Mouse (Mus musculus): ENCODE measurements at regions not wholly inside any gene's neighbourhood (a gene's known extent, or its start where the extent isn't known, plus 50 kb on each side); places are given as distances from the start of the nearest gene placed in this dataset.
A peak's percentile ranks its signal among the peaks of the same experiment; 100 is the strongest.

DNA sequence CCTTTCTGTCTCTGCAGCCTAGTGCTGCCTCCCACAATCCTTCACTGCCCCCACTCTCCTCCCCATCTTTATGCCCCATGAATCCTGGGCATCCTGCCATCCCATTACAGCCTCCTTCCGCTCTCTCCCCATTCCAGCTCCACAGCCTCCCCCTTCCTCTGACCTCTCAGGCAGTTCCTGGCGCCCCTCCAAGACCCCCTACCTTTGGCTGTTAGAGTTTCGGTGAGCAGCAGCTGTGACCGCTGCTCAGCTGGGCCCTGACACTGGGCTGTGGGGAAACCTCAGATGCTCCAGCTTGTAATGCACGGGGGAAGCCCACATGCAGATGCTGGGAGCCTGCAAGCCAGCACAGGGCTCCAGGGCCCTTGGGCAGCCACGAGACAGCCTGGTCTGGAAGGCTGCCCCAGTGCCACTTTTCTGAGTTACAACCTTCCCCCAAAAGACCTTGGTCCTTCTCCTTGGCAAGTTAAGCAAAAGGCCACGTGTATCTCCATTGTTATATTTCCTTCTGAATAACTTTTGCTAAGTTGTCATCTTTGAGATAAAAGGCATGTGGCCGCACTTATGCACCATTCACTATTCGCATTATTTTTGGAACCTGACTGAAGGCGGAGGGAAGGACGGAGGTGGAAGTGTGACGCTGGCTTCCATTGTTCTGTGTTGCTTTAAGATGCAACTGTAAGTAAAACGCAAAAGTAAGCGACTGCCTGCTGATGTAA lies 330.6 kb upstream of the Mki67 start:
- DNase-seq (ENCODE audit: low spot score in 2 of 2) = peak; percentile 54 to 83

DNA sequence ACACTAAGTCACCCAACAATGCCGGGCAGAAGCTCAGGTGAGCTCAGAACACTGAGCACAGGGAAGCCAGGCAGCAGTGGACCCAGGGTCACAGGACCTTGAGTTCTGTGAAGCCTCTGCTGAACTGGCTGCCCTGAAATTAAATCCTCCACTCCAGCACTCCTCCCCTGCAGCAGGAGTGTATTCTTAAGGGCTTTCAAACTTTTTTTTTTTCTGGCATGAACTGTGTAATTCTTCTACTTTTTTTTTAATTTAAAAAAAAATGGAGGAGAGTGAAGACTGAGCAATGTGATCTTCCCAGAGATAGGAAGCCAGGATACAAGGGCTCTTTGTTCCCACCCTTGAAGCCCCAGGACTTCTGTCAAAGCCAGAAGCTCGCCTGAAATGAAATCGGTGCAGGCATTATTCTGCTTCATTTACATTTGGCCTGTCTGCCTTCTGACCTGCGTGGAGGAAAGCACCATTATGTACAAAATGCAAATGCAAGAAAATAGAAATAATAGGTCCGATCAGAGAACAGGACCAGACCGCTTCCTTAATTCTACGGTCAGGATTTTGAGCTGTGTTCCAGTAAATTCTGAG lies 331.3 kb upstream of the Mki67 start:
- DNase-seq (ENCODE audit: low spot score in 2 of 2) = no peak

GRCm38 (mm10) chr7:136048925-136049586 lies 332.9 kb upstream of the Mki67 start:
- DNase-seq (ENCODE audit: low spot score in 2 of 2) = peak in 1 of 2 experiments; percentile 34

DNA sequence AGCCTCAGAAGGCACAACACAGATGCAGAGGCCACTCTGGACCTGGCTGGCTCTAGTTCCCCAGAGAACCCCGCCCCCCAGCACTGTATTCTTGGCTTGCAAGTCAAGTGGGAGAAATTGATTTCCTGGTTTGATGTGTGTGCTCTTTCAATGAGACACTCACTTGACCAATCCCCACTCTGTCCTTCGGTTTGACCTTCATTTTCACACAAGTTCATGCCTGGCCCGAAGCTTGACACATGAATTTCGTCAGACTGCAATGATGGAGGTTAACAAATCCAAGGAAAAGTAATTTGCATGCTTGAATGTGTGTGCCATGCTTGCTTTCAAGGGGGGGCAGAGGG lies 333.4 kb upstream of the Mki67 start:
- DNase-seq (ENCODE audit: low spot score in 2 of 2) = peak in 1 of 2 experiments; percentile 46

- no peak for DNase-seq (ENCODE audit: low spot score in 2 of 2)
These were observed 334.0 kb upstream of the Mki67 start for GRCm38 (mm10) chr7:136050116-136050515.

DNA sequence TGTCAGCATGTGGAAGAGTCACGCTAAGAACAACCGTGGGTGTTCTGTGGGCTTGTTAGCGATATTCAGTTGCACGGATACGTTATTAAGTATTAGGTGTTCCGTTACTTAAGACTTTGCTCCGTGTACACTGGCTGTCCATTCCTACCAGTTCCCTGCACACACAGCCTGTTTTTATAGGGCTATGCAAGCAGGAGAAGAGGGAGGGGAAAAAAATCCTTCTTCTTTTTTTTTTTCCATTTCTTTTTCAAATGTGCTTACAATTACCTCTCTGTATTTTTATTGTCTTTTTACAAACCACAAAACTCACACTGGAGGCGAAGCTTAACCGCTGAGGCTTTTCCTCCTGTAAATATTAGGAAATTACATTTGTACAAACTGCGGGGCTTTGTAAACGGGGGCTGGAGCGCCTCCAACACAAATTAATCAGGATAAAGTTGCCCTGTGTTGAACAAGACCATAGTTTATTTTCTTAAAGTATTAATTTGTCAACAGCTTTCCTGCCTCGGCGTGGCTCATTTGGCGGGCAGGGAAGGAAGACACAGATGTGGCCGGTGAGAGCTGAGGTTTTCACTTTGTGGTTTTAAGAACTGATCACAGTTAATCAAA lies 340.8 kb upstream of the Mki67 start:
- no peak for DNase-seq (ENCODE audit: low spot score in 2 of 2)

- DNase-seq (ENCODE audit: low spot score in 2 of 2) = no peak
These were observed 342.2 kb upstream of the Mki67 start for GRCm38 (mm10) chr7:136058319-136058718.

DNA sequence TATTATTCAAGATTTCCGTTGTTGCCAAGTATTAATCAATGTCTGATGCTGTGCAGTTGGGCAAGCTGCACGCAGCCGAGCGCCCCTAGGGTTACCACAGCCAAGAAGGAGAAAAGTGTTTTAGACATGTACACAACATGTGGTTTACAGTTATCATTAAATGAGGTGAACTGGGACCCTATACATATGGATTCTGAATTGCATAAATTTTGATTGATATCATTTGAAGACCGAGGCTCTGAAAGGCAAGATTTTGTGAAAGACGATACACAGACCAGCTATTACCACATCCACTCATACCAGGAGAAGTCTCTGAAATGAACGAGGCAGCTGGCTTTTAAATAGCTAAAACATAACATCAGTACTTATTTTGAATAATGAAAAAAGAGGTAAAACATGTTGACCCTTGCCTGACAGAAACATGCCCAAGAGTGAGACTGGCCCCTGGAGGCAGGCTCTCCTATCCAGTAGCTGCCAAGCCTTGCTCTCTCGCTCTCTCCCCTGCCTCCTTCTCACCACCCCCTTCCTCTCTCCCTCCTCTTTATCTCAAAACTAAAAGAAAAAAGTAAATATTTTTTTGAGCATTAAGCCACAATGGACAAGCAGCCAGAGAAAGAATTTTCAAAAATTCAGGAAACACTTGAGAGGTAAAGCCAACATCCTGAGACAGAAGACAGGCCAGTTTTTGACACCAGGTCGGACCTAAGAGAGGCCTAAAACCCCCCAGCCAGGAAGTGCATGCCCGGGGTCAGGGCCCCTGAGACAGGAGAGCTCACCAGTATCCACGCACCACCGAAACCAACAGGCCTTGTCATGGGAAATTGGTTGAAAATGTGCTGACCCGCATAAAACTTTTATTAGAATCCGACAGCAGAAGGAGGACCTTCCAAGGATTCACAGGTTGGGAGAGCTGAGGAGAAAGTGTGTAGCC lies 342.9 kb upstream of the Mki67 start:
- no peak for DNase-seq (ENCODE audit: low spot score in 2 of 2)

DNA sequence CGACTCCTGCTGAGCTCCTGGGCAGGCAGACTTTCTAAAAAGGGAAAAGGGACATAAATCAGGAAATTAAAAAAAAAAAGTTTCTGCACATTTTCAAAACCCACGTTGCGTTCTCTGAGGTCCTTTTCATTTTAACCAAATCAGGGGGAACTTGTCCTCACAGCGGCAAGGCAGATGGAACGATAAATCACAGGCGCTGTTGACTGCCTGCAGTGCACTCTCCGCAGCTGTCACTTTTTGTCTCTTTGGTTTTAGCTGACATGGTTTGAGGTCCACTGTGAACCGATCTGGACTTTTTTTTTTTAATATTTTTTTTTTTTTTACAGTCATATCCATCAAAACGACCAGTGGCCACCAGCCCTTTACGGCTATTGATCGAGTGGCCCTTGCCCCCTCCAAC lies 343.7 kb upstream of the Mki67 start:
- DNase-seq (ENCODE audit: low spot score in 2 of 2) = no peak

GRCm38 (mm10) chr7:136060339-136061073 lies 344.3 kb upstream of the Mki67 start:
- DNase-seq (ENCODE audit: low spot score in 2 of 2) = peak in 1 of 2 experiments; percentile 60

DNA sequence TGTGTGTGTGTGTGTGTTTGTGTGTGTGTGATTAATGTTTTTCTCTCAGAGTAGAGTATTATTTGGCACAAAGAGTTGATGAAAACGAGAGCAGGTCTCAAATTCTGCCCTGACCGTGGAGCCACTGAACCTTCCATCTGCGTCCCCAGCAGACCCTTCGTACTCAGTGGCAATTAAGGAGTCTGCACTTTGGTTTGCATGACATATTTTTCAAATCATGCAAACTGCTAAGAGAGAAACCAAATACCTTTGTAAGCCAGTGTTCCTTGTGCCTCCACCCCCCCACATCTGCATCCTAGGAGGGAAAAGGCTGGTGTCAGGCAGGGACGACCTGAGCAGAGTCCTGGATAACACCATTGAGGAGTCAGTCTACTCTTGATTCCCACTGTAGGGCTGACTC lies 346.5 kb upstream of the Mki67 start:
- no peak for DNase-seq (ENCODE audit: low spot score in 2 of 2)

DNA sequence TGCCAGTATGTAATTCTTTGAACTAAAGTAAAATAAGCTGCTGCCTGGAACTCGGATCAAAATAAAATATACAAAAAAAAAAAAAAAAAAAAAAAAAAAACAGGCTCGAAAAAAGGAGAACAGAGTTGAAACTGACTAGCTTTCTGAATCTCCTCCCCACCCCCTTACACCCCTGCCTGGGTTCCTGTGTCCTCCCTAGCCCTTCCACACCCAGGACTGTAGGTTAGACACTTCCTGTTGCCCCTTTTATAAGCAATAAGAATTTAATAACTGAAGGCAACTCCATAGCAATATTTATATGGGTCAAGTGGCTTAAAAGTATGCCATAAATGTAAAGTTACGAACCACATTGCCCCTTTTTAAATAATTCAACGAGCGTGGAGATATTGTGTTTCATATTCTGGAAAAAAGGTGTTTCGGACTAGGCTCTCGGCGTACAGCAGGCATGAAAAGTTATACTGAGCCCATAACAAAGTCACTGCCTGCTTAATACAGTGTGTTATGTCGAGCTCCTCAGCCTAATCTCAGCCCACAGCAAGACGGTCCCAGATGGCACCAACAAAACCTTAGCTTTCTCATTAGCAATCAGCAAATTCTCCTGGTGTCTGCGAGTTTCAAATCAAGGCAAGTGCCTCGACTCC lies 349.0 kb upstream of the Mki67 start:
- no peak for DNase-seq (ENCODE audit: low spot score in 2 of 2)

GRCm38 (mm10) chr7:136065679-136066055 lies 349.5 kb upstream of the Mki67 start:
- DNase-seq (ENCODE audit: low spot score in 2 of 2) = no peak

GRCm38 (mm10) chr7:136070881-136071280 lies 354.7 kb upstream of the Mki67 start:
- peak in 1 of 2 experiments; percentile 41 for DNase-seq (ENCODE audit: low spot score in 2 of 2)

DNA sequence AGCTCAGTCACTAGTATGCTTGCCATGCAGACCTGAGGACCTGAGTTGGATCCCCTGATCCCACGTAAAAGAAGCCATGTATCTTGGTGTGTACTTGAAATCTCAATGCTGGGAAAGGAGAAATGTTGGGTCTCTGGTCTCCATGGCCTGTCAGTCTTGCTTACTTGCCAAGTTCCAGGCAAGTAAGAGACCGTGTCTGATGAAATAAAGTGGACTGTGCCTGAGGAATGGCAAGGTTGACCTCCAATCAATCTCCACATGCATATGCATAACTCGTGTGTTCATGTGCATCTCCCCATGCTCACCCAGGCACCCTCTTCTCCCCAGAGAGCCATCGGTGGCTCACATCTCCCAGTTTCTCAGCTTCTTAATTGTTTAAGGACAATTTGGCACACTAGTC lies 355.2 kb upstream of the Mki67 start:
- no peak for DNase-seq (ENCODE audit: low spot score in 2 of 2)

- DNase-seq (ENCODE audit: low spot score in 2 of 2) = no peak
These were observed 357.2 kb upstream of the Mki67 start for GRCm38 (mm10) chr7:136073265-136073799.

DNA sequence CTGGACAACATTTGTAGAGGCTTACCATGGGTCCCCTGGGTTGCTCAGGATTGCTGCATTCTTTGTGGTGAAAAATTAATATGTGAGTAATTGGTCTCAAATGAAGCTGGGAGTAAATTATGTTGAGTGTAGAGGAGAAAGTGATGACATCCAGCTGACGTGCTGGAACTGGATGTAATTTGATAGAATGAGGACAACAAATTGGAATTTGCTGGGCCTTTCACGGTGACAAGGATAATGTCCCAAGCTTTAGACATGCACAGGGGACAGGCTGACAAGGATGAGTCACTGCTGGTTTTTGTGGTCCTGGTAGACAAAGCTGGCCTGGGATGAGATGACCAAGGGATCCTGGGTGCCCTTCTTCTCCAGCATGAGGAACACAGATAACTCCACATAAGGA lies 357.9 kb upstream of the Mki67 start:
- no peak for DNase-seq (ENCODE audit: low spot score in 2 of 2)

DNA sequence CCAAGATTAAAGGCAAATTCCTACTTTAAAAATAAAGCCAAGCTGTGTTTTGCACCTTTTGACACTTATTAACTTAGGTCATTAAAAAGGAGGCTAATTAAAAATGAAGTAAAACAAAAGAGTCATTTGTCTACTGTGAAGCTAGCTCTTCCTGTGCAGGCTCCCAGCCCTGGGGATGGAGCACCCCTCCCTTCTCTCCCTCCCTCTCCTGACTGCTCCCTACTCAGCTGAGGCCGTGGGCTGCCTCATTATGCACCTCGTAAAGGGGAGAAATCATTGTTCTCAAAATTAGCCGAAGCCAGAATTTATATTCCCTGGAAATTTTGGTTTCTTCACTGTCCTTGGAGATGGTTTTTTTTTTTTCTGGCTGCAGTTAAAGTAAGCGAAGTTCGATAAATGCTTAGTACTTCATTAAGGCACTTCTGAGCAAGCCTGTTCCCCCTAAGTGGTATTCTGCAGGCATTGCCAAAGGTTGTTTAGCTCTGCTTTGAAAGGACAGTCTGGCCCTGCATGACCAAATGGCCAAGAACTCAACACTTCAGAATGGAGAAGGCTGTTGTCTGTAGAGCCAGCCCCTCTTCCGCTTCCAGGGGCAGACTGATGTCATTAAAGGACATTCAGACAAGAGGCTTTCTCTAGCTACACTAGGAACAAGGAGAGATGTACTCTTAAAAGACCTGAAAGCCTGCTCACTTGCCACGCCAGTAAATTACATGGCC lies 365.5 kb upstream of the Mki67 start:
- DNase-seq (ENCODE audit: low spot score in 2 of 2) = no peak

GRCm38 (mm10) chr7:136082253-136082867 lies 366.2 kb upstream of the Mki67 start:
- DNase-seq (ENCODE audit: low spot score in 2 of 2) = peak in 1 of 2 experiments; percentile 36
